Mouse (Mus musculus): ENCODE results near the gene Lama2.
"Not testable (repeated sequence)": the region's sequence is repeated elsewhere in the genome, so short reads cannot be mapped to it uniquely, and the experiment has no call there.

Lama2 gene

GRCm38 (mm10) chr10:27012804-27013365 lies 606.7 kb downstream of the Lama2 start:
- CTCF ChIA-PET, result no interaction called here

- CTCF ChIA-PET, result no interaction called here
These were observed 612.2 kb downstream of the Lama2 start for GRCm38 (mm10) chr10:27007364-27007763.

GRCm38 (mm10) chr10:27005716-27006115 lies 613.8 kb downstream of the Lama2 start:
- CTCF ChIA-PET, result no interaction called here

GRCm38 (mm10) chr10:27001554-27002178 lies 617.9 kb downstream of the Lama2 start:
- CTCF ChIA-PET, result no interaction called here

- CTCF ChIA-PET, result no interaction called here
These were observed 622.9 kb downstream of the Lama2 start for GRCm38 (mm10) chr10:26996684-26997083.

GRCm38 (mm10) chr10:26995987-26996386 lies 623.6 kb downstream of the Lama2 start:
- CTCF ChIA-PET, result interaction anchor here (0.5 kb wide), 1 partner anchor 1393 kb away, joined by 3 read pairs; no protein-coding TSS in a partner anchor

- CTCF ChIA-PET, result interaction anchor here (0.5 kb wide), 1 partner anchor 1393 kb away, joined by 3 read pairs; no protein-coding TSS in a partner anchor
These were observed 624.2 kb downstream of the Lama2 start for GRCm38 (mm10) chr10:26995182-26995975.

- CTCF ChIA-PET, result no interaction called here
These were observed 625.4 kb downstream of the Lama2 start for GRCm38 (mm10) chr10:26993971-26994761.

- CTCF ChIA-PET, result no interaction called here
These were observed 634.1 kb downstream of the Lama2 start for GRCm38 (mm10) chr10:26985451-26985850.

GRCm38 (mm10) chr10:26984082-26984481 lies 635.5 kb downstream of the Lama2 start:
- CTCF ChIA-PET, result not testable (repeated sequence)

GRCm38 (mm10) chr10:26983583-26983982 lies 636.0 kb downstream of the Lama2 start:
- CTCF ChIA-PET, result no interaction called here

- CTCF ChIA-PET, result no interaction called here
These were observed 636.9 kb downstream of the Lama2 start for GRCm38 (mm10) chr10:26982621-26983020.

GRCm38 (mm10) chr10:26975372-26975771 lies 644.2 kb downstream of the Lama2 start:
- CTCF ChIA-PET, result no interaction called here

GRCm38 (mm10) chr10:26974224-26974623 lies 645.3 kb downstream of the Lama2 start:
- CTCF ChIA-PET, result no interaction called here

- CTCF ChIA-PET, result no interaction called here
These were observed 646.0 kb downstream of the Lama2 start for GRCm38 (mm10) chr10:26973575-26973974.

GRCm38 (mm10) chr10:26958513-26958912 lies 661.0 kb downstream of the Lama2 start:
- CTCF ChIA-PET, result interaction anchor here (0.6 kb wide), 1 partner anchor 41 kb away, joined by 3 read pairs; no protein-coding TSS in a partner anchor

- CTCF ChIA-PET, result no interaction called here
These were observed 669.1 kb downstream of the Lama2 start for GRCm38 (mm10) chr10:26950448-26950847.

- CTCF ChIA-PET, result no interaction called here
These were observed 669.9 kb downstream of the Lama2 start for GRCm38 (mm10) chr10:26949667-26950066.

GRCm38 (mm10) chr10:26948331-26948730 lies 671.2 kb downstream of the Lama2 start:
- CTCF ChIA-PET, result no interaction called here

GRCm38 (mm10) chr10:26939549-26939948 lies 680.0 kb downstream of the Lama2 start:
- CTCF ChIA-PET, result no interaction called here

- CTCF ChIA-PET, result not testable (repeated sequence)
These were observed 681.1 kb downstream of the Lama2 start for GRCm38 (mm10) chr10:26938464-26938863.

GRCm38 (mm10) chr10:26936056-26936455 lies 683.5 kb downstream of the Lama2 start:
- CTCF ChIA-PET, result not testable (repeated sequence)

Data from spleen, embryonic (tissue).